ENCODE assay signal across 15 mouse cellular contexts in genomic region chr17:3075166-3075872, GRCm38 (mm10). TPM values are rescaled to one million over a fixed set of nuclear protein-coding genes. Genes with fewer than 3 reads are reported as not detected.
A peak's percentile ranks its signal among the peaks of the same experiment; 100 is the strongest.
DNase-seq lines count a peak whose midpoint lies in the region; ATAC-seq lines count a peak whose summit lies in the region.
"Had no signal": no experiment of that assay in that cellular context is flagged by ENCODE, and none has a peak within 500 bp of the region (broad histone marks: within the 10 kb centered on the region; RNA-seq: fewer than 3 reads in every experiment).

No protein-coding gene starts in this region.

- H3K27ac ChIP-seq in liver, embryonic 11.5 days (ENCODE audit: low read depth, low read length): no peak overlapping the region
- H3K27ac ChIP-seq in neural tube, embryonic 15.5 days (replicated peaks): no peak overlapping the region
- H3K27ac ChIP-seq: forebrain, embryonic 15.5 days had no signal

- peaks cover 2% of the 10 kb centered on the region for H3K9me3 ChIP-seq in liver, embryonic 11.5 days (ENCODE audit: control insufficient read depth, low read length)
- H3K9me3 ChIP-seq in neural tube, embryonic 15.5 days (replicated peaks): no peaks in the 10 kb centered on the region
- H3K9me3 ChIP-seq: forebrain, embryonic 15.5 days had no signal

- no peaks in the 10 kb centered on the region for H3K4me1 ChIP-seq in liver, embryonic 11.5 days (replicated peaks; ENCODE audit: control insufficient read depth, insufficient read depth, low read length)
- H3K4me1 ChIP-seq in neural tube, embryonic 15.5 days: no peaks in the 10 kb centered on the region
- H3K4me1 ChIP-seq: forebrain, embryonic 15.5 days; heart, embryonic 12.5 days had no signal

- H3K36me3 ChIP-seq in liver, embryonic 11.5 days (ENCODE audit: control insufficient read depth, insufficient read depth, low read length): peaks cover 17% of the 10 kb centered on the region
- peaks cover 61% of the 10 kb centered on the region for H3K36me3 ChIP-seq in neural tube, embryonic 15.5 days

- H3K4me2 ChIP-seq in liver, embryonic 11.5 days: no peak overlapping the region
- H3K4me2 ChIP-seq in neural tube, embryonic 15.5 days: no peak overlapping the region
- H3K4me2 ChIP-seq: forebrain, embryonic 15.5 days; heart, embryonic 12.5 days had no signal

- DNase-seq in CD4-positive, CD25-positive, alpha-beta regulatory T cell, adult 2 months (ENCODE audit: low read depth, low spot score): peak; percentile 29
- peak; percentile 20 for DNase-seq in liver
- no peak for DNase-seq in liver, embryonic 11.5 days (ENCODE audit: low spot score)
- DNase-seq in c-Kit-positive CD71-positive TER-119-positive erythroid progenitor cells, embryonic 14.5 days (ENCODE audit: low spot score): peak; percentile 10
- DNase-seq in naive thymus-derived CD4-positive, alpha-beta T cell, adult 2 months (ENCODE audit: low read depth): peak; percentile 16
- no peak for DNase-seq in cerebellum, adult 11 months
- DNase-seq: kidney, adult 18-20 months; kidney, postnatal 14 days; layer of hippocampus, adult 9-11 months; retina, postnatal 1 day; thymus, postnatal 25 days had no signal

- no peaks in the 10 kb centered on the region for H3K27me3 ChIP-seq in liver, embryonic 11.5 days (replicated peaks; ENCODE audit: control insufficient read depth, insufficient read depth, low read length)
- H3K27me3 ChIP-seq in neural tube, embryonic 15.5 days (replicated peaks): no peaks in the 10 kb centered on the region
- H3K27me3 ChIP-seq: forebrain, embryonic 15.5 days; heart, embryonic 12.5 days had no signal

- no peak for ATAC-seq in CD4-positive, CD25-positive, alpha-beta regulatory T cell, adult 4 months
- ATAC-seq in liver, embryonic 11.5 days (replicated peaks; ENCODE audit: low FRiP score): no peak; the same call in 1 of the 2 replicates
- no peak for ATAC-seq in neural tube, embryonic 15.5 days (ENCODE audit: low FRiP score)
- ATAC-seq: forebrain, embryonic 15.5 days had no signal

- no peak overlapping the region for H3K4me3 ChIP-seq in liver, embryonic 11.5 days (ENCODE audit: low read depth, low read length)
- H3K4me3 ChIP-seq in neural tube, embryonic 15.5 days (replicated peaks): no peak overlapping the region
- H3K4me3 ChIP-seq: forebrain, embryonic 15.5 days; heart, embryonic 12.5 days had no signal

- WGBS in liver, embryonic 11.5 days: 86% methylated on average over 9 of the region's 9 CpGs
- 96% methylated on average over 9 of the region's 9 CpGs for WGBS in neural tube, embryonic 15.5 days

- no peak overlapping the region for H3K9ac ChIP-seq in liver, embryonic 11.5 days (ENCODE audit: low read depth, low read length)
- H3K9ac ChIP-seq in neural tube, embryonic 15.5 days (replicated peaks): no peak overlapping the region
- H3K9ac ChIP-seq: forebrain, embryonic 15.5 days; heart, embryonic 12.5 days had no signal

RNA-seq across cellular contexts. Expression of gene Scaf8, which starts 39.5 kb away (rescaled TPM):
- 10 to 100 TPM; 23.4 to 25.5 TPM for polyA plus RNA-seq in CD4-positive, CD25-positive, alpha-beta regulatory T cell, adult 4 months (2017; shearing (Covaris generic))
- polyA plus RNA-seq in liver, embryonic 11.5 days (2014; fragmentation: Nextera tagmentation; extraction: Ambion mirVana): 24.4 and 24.5 TPM in 2 replicates
- polyA plus RNA-seq in neural tube, embryonic 15.5 days (2015; fragmentation: Nextera tagmentation; extraction: Ambion mirVana): 14.2 and 17.4 TPM in 2 replicates

Comparison
In these comparisons a context has a peak if more than half of its experiments do, and no peak if none do; other contexts are left out.
1. DNase-seq: peak in CD4-positive, CD25-positive, alpha-beta regulatory T cell, adult 2 months (single experiment), liver (single experiment), c-Kit-positive CD71-positive TER-119-positive erythroid progenitor cells, embryonic 14.5 days (single experiment) and naive thymus-derived CD4-positive, alpha-beta T cell, adult 2 months (single experiment); none in liver, embryonic 11.5 days (single experiment) and cerebellum, adult 11 months (single experiment).